Mouse (Mus musculus) right cerebral cortex, postnatal 36 days (tissue): ENCODE data around the gene Spin1.
A peak's percentile ranks its signal among the peaks of the same experiment; 100 is the strongest.

ENCODE experiments used
- DNase-seq, 2 experiments: peaks; one replicate each; pipeline ENCODE4 v3.0.0; 2022; ENCODE audit warnings: low spot score in 2 of 2, mixed read lengths in 1 of 2

Spin1 gene

GRCm38 (mm10) chr13:51198186-51198585 is 97.5 kb downstream of the Spin1 start:
- DNase-seq = peak; percentile 44 to 67
